Mouse (Mus musculus) olfactory bulb, adult 2 months (tissue): ENCODE data around the gene Rps28. TPM values are rescaled to one million over a fixed set of nuclear protein-coding genes. Genes with fewer than 3 reads are reported as not detected.

ENCODE experiments used
- H3K27ac ChIP-seq: fragments of 200-500 bp; 2 replicates; pipeline ENCODE4 v1.5.1; 2012; ENCODE audit warnings: low read depth, low read length; ENCODE audit not compliant: insufficient read depth
- H3K4me1 ChIP-seq: fragments of 200-500 bp; 2 replicates; pipeline ENCODE4 v1.6.1; 2012; ENCODE audit warnings: low read length; ENCODE audit not compliant: control insufficient read depth, insufficient read depth
- H3K4me3 ChIP-seq: fragments of 200-500 bp; 2 replicates; pipeline ENCODE4 v1.5.1; 2012; ENCODE audit warnings: mild to moderate bottlenecking, low read depth, low read length, moderate library complexity; ENCODE audit not compliant: insufficient read depth
- CTCF ChIP-seq: fragments of 200-500 bp; IDR thresholded peaks from 2 replicates; pipeline ENCODE4 v1.5.1; 2012; ENCODE audit warnings: low read depth, mild to moderate bottlenecking, low read length, moderate library complexity; ENCODE audit not compliant: insufficient read depth
- POLR2A ChIP-seq: fragments of 200-500 bp; IDR thresholded peaks from 2 replicates; pipeline ENCODE4 v1.6.1; 2012; ENCODE audit warnings: mild to moderate bottlenecking, low read depth, low read length, moderate library complexity; ENCODE audit not compliant: insufficient read depth
- WGBS: fragments of 180-500 bp; shearing (Covaris S2); methylation state at CpG from one replicate; pipeline ENCODE4 v1.1.7; 2018; 5-methylcytosine and 5-hydroxymethylcytosine counted together
- polyA plus RNA-seq: library from polyadenylated mRNA; stranded (reverse); fragments of >200 nt; gene quantifications from 2 replicates; pipeline ENCODE4 v1.2.4, GENCODE M21; 2012; ENCODE audit warnings: low replicate concordance; ENCODE audit not compliant: missing spikeins, insufficient read depth, insufficient read length

The Rps28 gene
- polyA plus RNA-seq, 1 experiment: not detected

DNA sequence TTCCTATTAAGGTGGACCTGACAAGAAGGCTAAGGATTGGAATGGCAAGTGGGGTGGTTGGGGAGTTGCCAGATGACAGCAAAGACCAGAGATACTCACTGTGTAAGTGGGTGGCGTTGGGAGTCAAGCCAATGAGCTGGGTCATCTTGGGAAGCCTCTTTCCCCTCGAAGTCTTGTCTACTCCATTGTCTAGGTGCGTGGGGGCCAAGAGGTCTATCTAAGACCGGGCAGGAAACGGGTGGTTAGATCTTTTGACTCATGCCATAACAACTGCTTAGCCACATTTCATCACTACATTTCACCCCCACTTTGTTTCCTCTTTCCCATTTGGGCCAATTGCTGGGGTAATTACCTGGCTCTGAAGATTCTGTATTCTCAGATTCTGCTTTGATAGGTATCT lies 43.9 kb downstream of the Rps28 start:
- H3K4me1 ChIP-seq: peaks cover 19% of the 10 kb centered on the region
- 85% methylated on average over 5 of the region's 5 CpGs for WGBS
- no peak overlapping the region; the same call in 1 of the 2 replicates for H3K4me3 ChIP-seq
- H3K27ac ChIP-seq: peak overlapping the region; percentile 34
- TF ChIP-seq POLR2A (no peak), CTCF (no peak)

DNA sequence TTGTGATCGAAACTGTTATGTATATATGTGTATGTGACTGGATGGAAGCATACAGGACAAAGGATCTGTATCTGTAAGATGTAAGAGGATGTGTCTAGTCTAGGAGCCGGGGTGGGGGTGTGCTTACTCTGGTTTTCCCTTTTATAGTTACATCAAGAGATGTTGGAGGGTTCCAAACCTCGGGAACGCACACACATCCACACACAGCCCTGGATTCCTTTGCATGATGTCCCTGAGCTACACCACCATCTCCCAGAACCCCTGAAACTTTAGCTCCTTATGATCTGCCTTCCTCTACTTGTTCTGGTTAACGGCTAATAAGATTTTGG lies 44.4 kb downstream of the Rps28 start:
- no peak overlapping the region for H3K4me3 ChIP-seq
- TF ChIP-seq CTCF (no peak), POLR2A (no peak)
- H3K27ac ChIP-seq: peak overlapping the region; percentile 34; the same call in 1 of the 2 replicates
- WGBS: 69% methylated on average over 5 of the region's 5 CpGs
- H3K4me1 ChIP-seq: peaks cover 19% of the 10 kb centered on the region

DNA sequence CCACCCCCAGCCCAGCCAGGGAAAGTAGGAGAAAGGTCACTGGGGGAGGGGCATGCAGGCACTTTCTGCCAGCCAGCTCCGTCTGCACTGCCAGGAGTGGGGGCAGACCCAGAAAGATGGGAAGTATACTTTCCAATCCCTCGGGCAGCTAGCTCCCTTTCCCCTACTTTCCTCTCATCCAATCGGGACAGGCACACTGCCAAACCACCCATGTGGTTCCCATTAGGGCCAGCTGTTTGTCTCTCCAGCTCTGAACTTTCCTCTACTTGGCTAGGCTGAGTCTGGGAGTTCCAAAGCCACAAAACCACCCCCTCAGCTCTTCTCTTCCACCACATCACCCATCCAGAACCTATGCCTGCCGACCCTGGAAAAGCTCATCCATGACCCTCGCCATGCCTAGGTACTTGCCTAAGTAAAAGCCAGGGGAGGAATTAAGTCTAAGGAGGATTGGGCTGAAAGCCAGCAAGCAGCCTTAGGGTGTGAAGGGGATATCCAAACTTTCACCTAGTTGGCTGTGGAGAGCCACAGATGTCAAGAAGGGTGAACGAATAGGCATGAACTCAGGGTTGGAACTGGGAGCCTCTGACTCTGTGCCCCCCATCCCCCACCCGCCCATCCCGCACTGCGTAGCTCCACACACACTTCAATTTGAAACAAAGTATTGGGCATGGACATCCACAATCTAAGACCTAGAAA lies 44.9 kb downstream of the Rps28 start:
- H3K4me3 ChIP-seq: no peak overlapping the region
- H3K4me1 ChIP-seq: peaks cover 19% of the 10 kb centered on the region
- H3K27ac ChIP-seq: peak overlapping the region; percentile 69
- WGBS: 24% methylated on average over 9 of the region's 9 CpGs
- TF ChIP-seq POLR2A (no peak), CTCF (no peak)

DNA sequence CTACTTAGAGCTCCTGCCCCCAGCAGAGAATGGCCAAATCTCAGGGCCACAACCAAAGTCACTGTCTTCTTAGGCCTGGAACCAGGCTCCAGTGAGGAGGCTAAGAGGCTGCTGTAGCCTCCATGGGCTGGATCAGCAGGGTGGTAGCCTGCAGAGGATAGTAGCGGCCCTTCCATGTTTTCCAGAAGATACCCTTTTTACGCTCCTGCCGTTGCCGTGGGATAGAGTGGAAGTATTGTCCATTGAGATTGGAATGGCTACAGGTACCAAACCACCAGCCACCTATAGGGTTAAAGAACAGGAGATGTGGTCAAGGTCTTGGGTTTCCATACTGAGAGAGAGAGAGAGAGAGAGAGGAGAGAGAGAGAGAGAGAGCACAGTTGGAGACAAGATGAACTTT lies 49.1 kb downstream of the Rps28 start:
- H3K4me3 ChIP-seq: no peak overlapping the region
- H3K4me1 ChIP-seq: peaks cover 5% of the 10 kb centered on the region; the same call in 1 of the 2 replicates
- WGBS: 94% methylated on average over 4 of the region's 4 CpGs
- H3K27ac ChIP-seq: no peak overlapping the region
- TF ChIP-seq POLR2A (no peak), CTCF (no peak)

DNA sequence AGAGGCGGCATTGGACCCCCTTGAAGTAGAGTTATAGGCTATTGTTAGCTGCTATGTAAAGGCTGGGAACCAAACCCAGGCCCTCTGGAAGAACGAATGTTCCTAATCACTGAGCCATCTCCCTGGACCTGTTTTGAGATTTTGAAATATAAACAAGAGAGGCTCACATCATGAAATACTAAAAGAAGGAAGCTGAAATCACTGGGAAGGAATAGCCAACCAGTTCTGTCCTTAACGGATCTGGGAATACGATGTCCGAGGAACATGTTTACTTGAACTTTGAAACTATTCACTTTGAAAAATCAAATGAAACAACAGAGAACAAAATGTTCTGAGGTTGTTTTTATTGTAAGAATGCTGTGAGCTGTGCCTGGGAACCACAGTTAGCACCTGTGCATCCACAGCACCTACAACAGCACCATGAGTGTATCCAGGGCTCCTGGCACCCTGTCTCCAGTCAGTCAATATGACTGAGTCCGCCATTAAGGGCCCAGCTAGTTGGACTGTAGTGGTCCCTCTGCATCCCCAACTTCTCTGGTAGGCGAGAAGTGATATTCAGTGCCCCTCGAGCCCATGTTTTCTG lies 49.7 kb downstream of the Rps28 start:
- Histone ChIP-seq H3K27ac (no peak overlapping the region), H3K4me3 (no peak overlapping the region), H3K4me1 (peaks cover 5% of the 10 kb centered on the region; the same call in 1 of the 2 replicates)
- TF ChIP-seq POLR2A (no peak), CTCF (no peak)
- WGBS: 78% methylated on average over 8 of the region's 8 CpGs

DNA sequence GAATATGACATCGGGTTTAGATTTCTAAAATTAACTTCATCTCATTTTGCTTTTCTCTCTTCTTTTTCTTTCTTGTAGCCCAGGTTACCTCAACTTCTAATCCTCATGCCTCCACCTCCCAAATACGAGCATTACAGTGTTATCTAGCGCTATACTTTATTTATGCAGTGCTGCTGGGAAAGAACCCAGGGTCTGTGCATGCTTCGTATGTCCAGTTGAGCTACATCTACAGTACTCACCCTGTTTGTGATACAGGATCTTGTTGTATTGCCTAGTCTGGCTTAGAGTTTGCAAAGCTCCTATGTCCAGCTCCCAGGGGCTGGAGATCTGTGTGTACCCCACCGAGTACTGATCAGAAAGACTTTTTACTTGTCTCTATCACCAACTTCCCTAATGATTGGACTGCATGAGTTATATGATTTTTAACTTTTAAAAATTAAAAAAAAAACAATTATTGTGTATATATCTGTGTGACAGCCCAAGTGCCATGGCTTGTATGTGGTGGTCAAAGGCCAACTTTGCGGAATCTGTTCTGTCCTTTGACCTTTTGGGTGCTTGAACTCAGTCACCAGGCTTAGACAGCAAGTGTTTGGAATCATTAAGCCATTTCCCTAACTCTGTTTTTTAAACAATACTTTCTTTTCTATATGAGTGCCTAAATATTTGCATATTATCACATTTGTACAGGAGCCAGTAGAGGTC lies 50.3 kb downstream of the Rps28 start:
- Histone ChIP-seq H3K27ac (no peak overlapping the region), H3K4me3 (no peak overlapping the region), H3K4me1 (no peaks in the 10 kb centered on the region)
- no peak for TF ChIP-seq CTCF
- no peak for TF ChIP-seq POLR2A
- WGBS: 93% methylated on average over 6 of the region's 6 CpGs

DNA sequence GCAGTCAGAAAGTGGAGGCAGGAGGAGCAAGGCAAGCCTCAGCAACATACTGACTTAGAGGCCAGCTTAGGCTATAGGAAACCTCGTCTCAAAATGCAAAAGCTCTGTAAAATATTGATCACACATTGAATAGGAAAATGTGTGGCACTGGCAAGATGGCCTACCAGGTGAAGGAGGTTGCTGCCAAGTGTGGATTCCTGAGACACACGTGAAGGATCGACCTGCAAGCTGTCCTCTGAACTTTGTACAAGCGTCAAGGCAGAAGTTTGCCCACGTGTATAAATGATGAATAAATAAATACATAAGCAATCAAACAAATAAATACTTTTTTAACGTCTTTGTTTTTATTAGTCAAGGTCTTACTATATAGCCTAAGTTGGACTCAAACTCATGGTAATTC lies 50.9 kb downstream of the Rps28 start:
- no peaks in the 10 kb centered on the region for H3K4me1 ChIP-seq
- WGBS: 83% methylated on average over 6 of the region's 6 CpGs
- no peak overlapping the region for H3K4me3 ChIP-seq
- no peak overlapping the region for H3K27ac ChIP-seq
- no peak for TF ChIP-seq POLR2A
- no peak for TF ChIP-seq CTCF

DNA sequence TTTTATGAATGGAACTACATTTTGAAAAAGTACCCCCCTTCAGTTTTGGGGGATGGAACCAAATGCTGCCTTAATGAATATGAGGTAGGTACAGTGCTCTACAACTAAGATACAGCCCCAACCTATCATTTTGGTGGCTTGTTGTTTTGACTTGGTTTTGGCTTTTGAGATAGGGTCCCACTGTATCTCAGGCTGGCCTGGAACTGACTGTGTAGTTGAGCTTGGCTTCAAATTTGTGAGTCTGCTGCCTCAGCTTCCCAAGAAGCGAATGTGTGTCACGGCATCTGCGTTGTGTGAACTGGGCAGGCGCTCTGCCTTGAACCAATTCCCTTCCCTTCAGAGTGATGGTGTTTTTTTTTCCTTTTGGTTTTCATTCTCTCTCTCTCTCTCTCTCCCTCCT lies 52.7 kb downstream of the Rps28 start:
- Histone ChIP-seq H3K27ac (no peak overlapping the region), H3K4me1 (no peaks in the 10 kb centered on the region), H3K4me3 (no peak overlapping the region)
- WGBS: 96% methylated on average over 4 of the region's 4 CpGs
- no peak for TF ChIP-seq CTCF
- no peak for TF ChIP-seq POLR2A

Other genes with a start within 250 kb of the Rps28 start
- gene Zfp414, start 195.5 kb downstream of the Rps28 start, polyA plus RNA-seq: not detected in 2 replicates
- gene Pram1, start 186.5 kb downstream of the Rps28 start, polyA plus RNA-seq: not detected in 2 replicates
- 317 TPM in 1 of 2 replicates, not detected in the other for gene Hnrnpm, start 137.7 kb downstream of the Rps28 start, polyA plus RNA-seq
- gene March2, start 105.9 kb downstream of the Rps28 start, polyA plus RNA-seq: not detected in 2 replicates
- 744 TPM in 1 of 2 replicates, not detected in the other for gene Rab11b, start 64.0 kb downstream of the Rps28 start, polyA plus RNA-seq
- gene Angptl4, start 42.7 kb downstream of the Rps28 start, polyA plus RNA-seq: not detected in 2 replicates
- gene Kank3, start 14.0 kb downstream of the Rps28 start, polyA plus RNA-seq: not detected in 2 replicates
- gene Ndufa7, start within 50 bp of the Rps28 start, polyA plus RNA-seq: 751 TPM in 1 of 2 replicates, not detected in the other
- gene Cd320, start 18.5 kb upstream of the Rps28 start, polyA plus RNA-seq: not detected in 2 replicates
- not detected in 2 replicates for gene Gm7029, start 49.3 kb upstream of the Rps28 start, polyA plus RNA-seq
- not detected in 2 replicates for gene Kifc1, start 66.1 kb upstream of the Rps28 start, polyA plus RNA-seq
- gene Platr17, start 80.6 kb upstream of the Rps28 start, polyA plus RNA-seq: not detected in 2 replicates
- gene Daxx, start 84.9 kb upstream of the Rps28 start, polyA plus RNA-seq: not detected in 2 replicates
- gene Tapbp, start 91.3 kb upstream of the Rps28 start, polyA plus RNA-seq: 118 TPM in 1 of 2 replicates, not detected in the other
- not detected in 2 replicates for gene Zbtb22, start 91.3 kb upstream of the Rps28 start, polyA plus RNA-seq
- 671 TPM in 1 of 2 replicates, not detected in the other for gene Rgl2, start 105.0 kb upstream of the Rps28 start, polyA plus RNA-seq
- not detected in 2 replicates for gene Pfdn6, start 115.8 kb upstream of the Rps28 start, polyA plus RNA-seq
- not detected in 2 replicates for gene Wdr46, start 116.1 kb upstream of the Rps28 start, polyA plus RNA-seq
- gene B3galt4, start 126.9 kb upstream of the Rps28 start, polyA plus RNA-seq: not detected in 2 replicates
- not detected in 2 replicates for gene Vps52, start 131.2 kb upstream of the Rps28 start, polyA plus RNA-seq
- 1,298 TPM in 1 of 2 replicates, not detected in the other for gene Rps18, start 131.4 kb upstream of the Rps28 start, polyA plus RNA-seq
- gene H2-K1, start 175.8 kb upstream of the Rps28 start, polyA plus RNA-seq: not detected in 2 replicates
- gene Ring1, start 200.1 kb upstream of the Rps28 start, polyA plus RNA-seq: not detected in 2 replicates
- gene H2-Ke6, start 203.5 kb upstream of the Rps28 start, polyA plus RNA-seq: not detected in 2 replicates
- not detected in 2 replicates for gene Slc39a7, start 207.1 kb upstream of the Rps28 start, polyA plus RNA-seq
- not detected in 2 replicates for gene Rxrb, start 207.2 kb upstream of the Rps28 start, polyA plus RNA-seq
- gene Col11a2, start 214.9 kb upstream of the Rps28 start, polyA plus RNA-seq: not detected in 2 replicates